Mouse (Mus musculus) stomach, postnatal 0 days (tissue): ENCODE results near the gene Med28. TPM values are rescaled to one million over a fixed set of nuclear protein-coding genes. Genes with fewer than 3 reads are reported as not detected.

Source experiments
- ATAC-seq: fragments of 200-750 bp; cut with Nextera tagmentation; 2 replicates; pipeline ENCODE4 v1.8.0; 2017; ENCODE audit not compliant: low FRiP score, low TSS enrichment
- DNase-seq: peaks from one replicate; pipeline ENCODE4 v3.0.0-alpha.2; 2016; ENCODE audit warnings: low spot score
- H3K27ac ChIP-seq: fragments of 300-500 bp; sonication (generic); replicated peaks from 2 replicates; pipeline ENCODE4 v1.5.1; 2014; ENCODE audit warnings: mild to moderate bottlenecking, control low read depth
- H3K27me3 ChIP-seq: fragments of 300-500 bp; sonication (generic); 2 replicates; pipeline ENCODE4 v1.6.1; 2014; ENCODE audit warnings: low read length; ENCODE audit not compliant: control insufficient read depth, insufficient read depth
- H3K36me3 ChIP-seq: fragments of 300-500 bp; sonication (generic); 2 replicates; pipeline ENCODE4 v1.6.1; 2014; ENCODE audit warnings: low read length, mixed read lengths; ENCODE audit not compliant: control insufficient read depth, insufficient read depth
- H3K4me1 ChIP-seq: fragments of 300-500 bp; sonication (generic); replicated peaks from 2 replicates; pipeline ENCODE4 v1.6.1; 2014; ENCODE audit warnings: antibody characterized with exemption; ENCODE audit not compliant: control insufficient read depth, insufficient read depth
- H3K4me2 ChIP-seq: fragments of 300-500 bp; sonication (generic); replicated peaks from 2 replicates; pipeline ENCODE4 v1.6.1; 2014; ENCODE audit warnings: low read depth, mild to moderate bottlenecking, control low read depth, moderate library complexity
- H3K4me3 ChIP-seq: fragments of 300-500 bp; sonication (generic); 2 replicates; pipeline ENCODE4 v1.5.1; 2014; ENCODE audit warnings: low read depth, low read length, control low read depth
- H3K9ac ChIP-seq: fragments of 300-500 bp; sonication (generic); 2 replicates; pipeline ENCODE4 v1.6.1; 2014; ENCODE audit warnings: mild to moderate bottlenecking, low read length, control low read depth, mixed read lengths
- H3K9me3 ChIP-seq: fragments of 300-500 bp; sonication (generic); 2 replicates; pipeline ENCODE4 v1.6.1; 2016; ENCODE audit warnings: low read length; ENCODE audit not compliant: control insufficient read depth
- CTCF ChIP-seq: IDR thresholded peaks from 2 replicates; pipeline ENCODE4 v1.5.1; 2016; ENCODE audit warnings: antibody characterized with exemption, low read depth, mild to moderate bottlenecking, moderate library complexity
- EP300 ChIP-seq: optimal IDR thresholded peaks from 2 replicates; pipeline ENCODE3; 2016; ENCODE audit warnings: antibody characterized with exemption
- WGBS: fragments of 180-500 bp; shearing (Covaris S2); extraction: QIAGEN DNeasy Blood & Tissue Kit; methylation state at CpG from one replicate; pipeline ENCODE4 v1.1.7; 2014; 5-methylcytosine and 5-hydroxymethylcytosine counted together
- polyA plus RNA-seq: library from polyadenylated mRNA; unstranded; fragments of >200 nt; fragmentation: Nextera tagmentation; extraction: Ambion mirVana; gene quantifications from 2 replicates; pipeline ENCODE4 v1.2.1, GENCODE M21; 2015

Gene Med28
- polyA plus RNA-seq, 1 experiment from 2014 or later, result 169 TPM

GRCm38 (mm10) chr5:45564054-45564453 lies 44.0 kb downstream of the Med28 start:
- H3K9ac ChIP-seq, result no peak overlapping the region
- no peaks in the 10 kb centered on the region for H3K4me1 ChIP-seq
- ATAC-seq (no peak), DNase-seq (no peak)
- H3K36me3 ChIP-seq, result no peaks in the 10 kb centered on the region
- H3K27me3 ChIP-seq, result no peaks in the 10 kb centered on the region
- H3K4me2 ChIP-seq, result no peak overlapping the region
- H3K4me3 ChIP-seq, result no peak overlapping the region
- H3K27ac ChIP-seq, result no peak overlapping the region
- TF ChIP-seq EP300 (no peak), CTCF (no peak)
- H3K9me3 ChIP-seq, result no peaks in the 10 kb centered on the region
- 33% methylated on average over 6 of the region's 6 CpGs for WGBS

GRCm38 (mm10) chr5:45565829-45566228 lies 45.8 kb downstream of the Med28 start:
- 93% methylated on average over 1 of the region's 1 CpGs for WGBS
- H3K4me3 ChIP-seq, result no peak overlapping the region
- TF ChIP-seq EP300, result no peak
- no peak for TF ChIP-seq CTCF
- no peaks in the 10 kb centered on the region for H3K4me1 ChIP-seq
- no peaks in the 10 kb centered on the region for H3K9me3 ChIP-seq
- DNase-seq (no peak), ATAC-seq (no peak)
- H3K27ac ChIP-seq, result no peak overlapping the region
- H3K36me3 ChIP-seq, result no peaks in the 10 kb centered on the region
- no peak overlapping the region for H3K9ac ChIP-seq
- H3K4me2 ChIP-seq, result no peak overlapping the region
- H3K27me3 ChIP-seq, result no peaks in the 10 kb centered on the region

GRCm38 (mm10) chr5:45572816-45573215 lies 52.8 kb downstream of the Med28 start:
- H3K4me2 ChIP-seq, result no peak overlapping the region
- no peak for DNase-seq
- no peak overlapping the region for H3K9ac ChIP-seq
- TF ChIP-seq EP300 (no peak), CTCF (no peak)
- no peaks in the 10 kb centered on the region for H3K36me3 ChIP-seq
- 64% methylated on average over 5 of the region's 5 CpGs for WGBS
- H3K4me3 ChIP-seq, result no peak overlapping the region
- H3K4me1 ChIP-seq, result no peaks in the 10 kb centered on the region
- no peak for ATAC-seq
- no peaks in the 10 kb centered on the region for H3K27me3 ChIP-seq
- no peaks in the 10 kb centered on the region for H3K9me3 ChIP-seq
- H3K27ac ChIP-seq, result no peak overlapping the region

GRCm38 (mm10) chr5:45576716-45577115 lies 56.7 kb downstream of the Med28 start:
- ATAC-seq, result no peak; the same call in 1 of the 2 replicates
- 23% methylated on average over 3 of the region's 3 CpGs for WGBS
- H3K4me2 ChIP-seq, result no peak overlapping the region
- H3K27me3 ChIP-seq, result no peaks in the 10 kb centered on the region
- H3K4me3 ChIP-seq, result no peak overlapping the region
- H3K9ac ChIP-seq, result no peak overlapping the region
- H3K9me3 ChIP-seq, result no peaks in the 10 kb centered on the region
- H3K27ac ChIP-seq, result no peak overlapping the region
- no peak for TF ChIP-seq EP300
- no peak for TF ChIP-seq CTCF
- no peak for DNase-seq
- no peaks in the 10 kb centered on the region for H3K4me1 ChIP-seq
- no peaks in the 10 kb centered on the region for H3K36me3 ChIP-seq

GRCm38 (mm10) chr5:45577376-45577775 lies 57.3 kb downstream of the Med28 start:
- H3K36me3 ChIP-seq, result no peaks in the 10 kb centered on the region
- no peak for DNase-seq
- no peak overlapping the region for H3K27ac ChIP-seq
- no peak overlapping the region for H3K4me3 ChIP-seq
- ATAC-seq, result no peak
- no peak overlapping the region for H3K9ac ChIP-seq
- H3K9me3 ChIP-seq, result no peaks in the 10 kb centered on the region
- WGBS, result 37% methylated on average over 1 of the region's 1 CpGs
- no peak overlapping the region for H3K4me2 ChIP-seq
- TF ChIP-seq CTCF (no peak), EP300 (no peak)
- no peaks in the 10 kb centered on the region for H3K4me1 ChIP-seq
- no peaks in the 10 kb centered on the region for H3K27me3 ChIP-seq

Other genes starting within 250 kb of the Med28 start
- 91.4 and 98.2 TPM in 2 replicates for gene Qdpr, start 70.0 kb upstream of the Med28 start, polyA plus RNA-seq
- gene Clrn2, start 66.5 kb upstream of the Med28 start, polyA plus RNA-seq, result not detected in 2 replicates
- gene Lap3, start 26.9 kb upstream of the Med28 start, polyA plus RNA-seq, result 58.4 and 63.2 TPM in 2 replicates
- gene Fam184b, start 119.4 kb downstream of the Med28 start, polyA plus RNA-seq, result 1.7 and 1.9 TPM in 2 replicates
- gene Ncapg, start 149.7 kb downstream of the Med28 start, polyA plus RNA-seq, result 7.9 and 11.4 TPM in 2 replicates